Mouse (Mus musculus) liver, postnatal 0 days (tissue): Measurements from ENCODE around the gene Shroom3. TPM values are rescaled to one million over a fixed set of nuclear protein-coding genes. Genes with fewer than 3 reads are reported as not detected.

Experiments used
- ATAC-seq: fragments of 200-750 bp; cut with Nextera tagmentation; 2 replicates; pipeline ENCODE4 v1.8.0; 2017; ENCODE audit warnings: mild to moderate bottlenecking, moderate library complexity
- DNase-seq: peaks from one replicate; pipeline ENCODE4 v3.0.0-alpha.2; 2016
- H3K27ac ChIP-seq: fragments of 300-500 bp; sonication (generic); 2 replicates; pipeline ENCODE4 v1.5.1; 2014; ENCODE audit warnings: antibody characterized with exemption, moderate library complexity, mild to moderate bottlenecking, low read depth
- H3K27me3 ChIP-seq: fragments of 300-500 bp; sonication (generic); 2 replicates; pipeline ENCODE4 v1.6.1; 2014; ENCODE audit warnings: low read length, control low read depth, mixed read lengths; ENCODE audit not compliant: insufficient read depth
- H3K36me3 ChIP-seq: fragments of 300-500 bp; sonication (generic); replicated peaks from 2 replicates; pipeline ENCODE4 v1.6.1; 2014; ENCODE audit warnings: mild to moderate bottlenecking, control low read depth, low read length, moderate library complexity, mixed read lengths; ENCODE audit not compliant: insufficient read depth
- H3K4me1 ChIP-seq: fragments of 300-500 bp; sonication (generic); 2 replicates; pipeline ENCODE4 v1.6.1; 2014; ENCODE audit warnings: antibody characterized with exemption, mild to moderate bottlenecking, control low read depth; ENCODE audit not compliant: insufficient read depth
- H3K4me2 ChIP-seq: fragments of 300-500 bp; sonication (generic); 2 replicates; pipeline ENCODE4 v1.6.1; 2014; ENCODE audit warnings: low read depth, mild to moderate bottlenecking, low read length, moderate library complexity, mixed read lengths
- H3K4me3 ChIP-seq: fragments of 300-500 bp; sonication (generic); 2 replicates; pipeline ENCODE4 v1.5.1; 2014; ENCODE audit warnings: low read depth, low read length
- H3K9ac ChIP-seq: fragments of 300-500 bp; sonication (generic); replicated peaks from 2 replicates; pipeline ENCODE4 v1.6.1; 2014; ENCODE audit warnings: mild to moderate bottlenecking, moderate library complexity
- H3K9me3 ChIP-seq: fragments of 300-500 bp; sonication (generic); 2 replicates; pipeline ENCODE4 v1.6.1; 2016; ENCODE audit warnings: mild to moderate bottlenecking, control low read depth, low read length, mixed read lengths
- CTCF ChIP-seq: sonication (generic); IDR thresholded peaks from 2 replicates; pipeline ENCODE4 v1.5.1; 2016; ENCODE audit warnings: antibody characterized with exemption, low read depth
- EP300 ChIP-seq: IDR thresholded peaks from 2 replicates; pipeline ENCODE4 v1.6.1; 2016; ENCODE audit warnings: antibody characterized with exemption, low read depth, mild to moderate bottlenecking
- WGBS: fragments of 180-500 bp; shearing (Covaris S2); extraction: QIAGEN DNeasy Blood & Tissue Kit; methylation state at CpG from one replicate; pipeline ENCODE4 v1.1.7; 2014; ENCODE audit not compliant: insufficient replicate concordance; 5-methylcytosine and 5-hydroxymethylcytosine counted together
- polyA plus RNA-seq: library from polyadenylated mRNA; unstranded; fragments of >200 nt; fragmentation: Nextera tagmentation; extraction: Ambion mirVana; gene quantifications from 2 replicates; pipeline ENCODE4 v1.2.1, GENCODE M21; 2015

The Shroom3 gene
- polyA plus RNA-seq, 1 experiment from 2014 or later: 0.96 TPM

DNA sequence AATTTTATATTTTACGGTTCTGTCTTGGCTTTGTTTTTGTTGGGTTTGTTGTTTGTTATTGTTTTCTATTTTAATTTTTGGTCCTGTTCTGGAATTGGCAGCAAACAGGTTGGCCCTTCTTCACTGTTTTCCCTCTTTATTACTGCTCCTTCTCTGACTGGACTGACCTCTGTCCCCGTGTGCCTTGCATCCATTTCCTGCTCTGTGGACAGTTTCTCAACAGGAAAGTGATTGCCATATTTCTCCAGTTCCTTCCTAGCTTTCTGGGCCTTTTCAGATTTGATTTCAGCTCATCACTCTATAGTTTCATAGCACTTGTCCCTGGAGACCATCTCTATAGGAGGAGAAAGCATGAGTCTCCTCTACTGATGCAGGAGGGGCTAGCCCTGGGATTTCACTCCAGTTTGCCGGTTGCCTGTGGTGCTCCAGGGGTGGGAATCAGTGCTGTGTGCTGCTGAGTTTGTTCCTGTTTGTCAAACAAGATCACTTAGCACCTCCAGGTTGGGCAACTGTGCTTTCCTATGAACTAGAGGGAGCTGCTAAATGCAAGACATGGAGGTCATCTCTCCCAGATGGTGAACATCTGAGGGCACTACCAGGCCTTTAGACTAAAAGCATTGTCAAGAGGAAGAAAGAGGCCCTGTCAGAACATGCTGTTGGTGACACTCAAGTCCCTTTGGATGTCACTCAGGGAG is 34.6 kb downstream of the Shroom3 start:
- Histone ChIP-seq H3K27me3 (no peaks in the 10 kb centered on the region), H3K36me3 (no peaks in the 10 kb centered on the region), H3K4me1 (peaks cover 12% of the 10 kb centered on the region), H3K9me3 (no peaks in the 10 kb centered on the region), H3K27ac (peak overlapping the region; percentile 48; the same call in 1 of the 2 replicates), H3K4me3 (no peak overlapping the region), H3K4me2 (no peak overlapping the region), H3K9ac (no peak overlapping the region)
- DNase-seq (no peak), ATAC-seq (no peak)
- 42% methylated on average over 3 of the region's 3 CpGs for WGBS
- TF ChIP-seq CTCF (no peak), EP300 (no peak)

DNA sequence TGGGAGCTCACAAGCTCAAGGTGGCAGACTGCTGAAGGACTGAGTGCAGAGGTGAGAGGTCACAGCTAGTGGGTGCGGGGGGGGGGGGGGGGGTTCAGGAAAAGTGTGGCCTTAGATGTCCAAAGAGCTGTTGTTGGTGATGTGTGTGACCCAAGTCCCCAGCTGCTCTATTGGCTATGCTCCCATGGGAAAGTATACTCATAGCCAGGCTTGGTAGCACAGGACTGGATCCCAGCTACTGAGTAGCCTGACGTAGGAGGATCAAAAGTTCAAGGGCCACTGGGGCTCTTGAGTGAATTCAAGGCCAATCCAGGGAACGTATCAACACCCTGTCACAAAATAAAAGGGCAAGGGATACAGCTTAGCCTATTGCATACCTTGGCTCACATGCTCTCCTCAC is 35.6 kb downstream of the Shroom3 start:
- H3K9ac ChIP-seq: no peak overlapping the region
- no peaks in the 10 kb centered on the region for H3K9me3 ChIP-seq
- H3K4me3 ChIP-seq: no peak overlapping the region
- WGBS: 78% methylated on average over 3 of the region's 3 CpGs
- no peak for TF ChIP-seq CTCF
- TF ChIP-seq EP300: no peak
- H3K36me3 ChIP-seq: no peaks in the 10 kb centered on the region
- no peak overlapping the region for H3K27ac ChIP-seq
- H3K4me1 ChIP-seq: peaks cover 12% of the 10 kb centered on the region
- DNase-seq (no peak), ATAC-seq (no peak)
- no peak overlapping the region for H3K4me2 ChIP-seq
- no peaks in the 10 kb centered on the region for H3K27me3 ChIP-seq

DNA sequence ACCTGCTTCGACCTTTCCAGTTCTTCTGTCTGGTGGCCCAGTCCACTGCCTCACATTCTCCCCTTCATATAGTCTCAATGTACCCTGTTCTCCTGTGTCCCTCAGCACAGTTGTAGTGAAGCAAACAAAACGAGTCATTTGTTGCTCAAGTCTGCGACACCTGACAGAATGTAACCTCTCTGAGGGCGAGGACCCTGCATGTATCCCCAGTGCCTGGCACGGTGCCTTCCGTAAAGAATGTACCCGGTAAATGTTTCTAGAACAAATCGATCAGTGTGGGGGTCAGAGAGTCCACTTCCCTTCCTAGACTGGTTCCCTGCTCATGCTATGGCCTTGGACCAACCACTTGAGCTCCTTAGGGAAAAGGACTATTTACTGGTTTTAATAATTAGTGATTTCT is 38.4 kb downstream of the Shroom3 start:
- no peaks in the 10 kb centered on the region for H3K36me3 ChIP-seq
- TF ChIP-seq CTCF (no peak), EP300 (peak; percentile 58; the same call in 1 of the 2 replicates)
- peaks cover 12% of the 10 kb centered on the region for H3K4me1 ChIP-seq
- ATAC-seq (peak; percentile 95), DNase-seq (peak; percentile 72)
- H3K4me2 ChIP-seq: no peak overlapping the region
- 77% methylated on average over 8 of the region's 8 CpGs for WGBS
- H3K27ac ChIP-seq: peak overlapping the region; percentile 72
- no peak overlapping the region for H3K9ac ChIP-seq
- H3K27me3 ChIP-seq: no peaks in the 10 kb centered on the region
- H3K9me3 ChIP-seq: no peaks in the 10 kb centered on the region
- H3K4me3 ChIP-seq: no peak overlapping the region

DNA sequence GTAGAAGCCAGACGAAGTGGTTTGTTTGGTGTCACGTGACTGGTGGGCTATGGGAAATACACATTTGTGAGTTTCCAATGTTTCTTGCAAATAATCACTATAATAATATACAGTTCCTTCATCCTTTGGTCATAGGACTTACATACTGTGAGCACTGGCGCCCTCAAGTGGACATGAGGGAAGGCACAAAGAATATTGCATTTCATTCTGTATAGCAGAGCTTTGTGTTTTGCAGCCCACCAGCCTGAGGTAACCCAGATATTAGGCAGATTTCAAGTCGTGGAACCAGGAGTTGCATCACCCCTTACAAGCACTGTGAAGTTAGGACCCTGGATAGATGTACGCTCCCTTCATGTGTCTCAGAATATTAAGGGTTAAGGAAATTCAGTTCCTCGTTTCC is 42.7 kb downstream of the Shroom3 start:
- no peak overlapping the region for H3K27ac ChIP-seq
- 24% methylated on average over 6 of the region's 6 CpGs for WGBS
- ATAC-seq (no peak), DNase-seq (peak; percentile 60)
- 0 out of 2 replicates have a peak, but pooled peaks cover 4% of the 10 kb centered on the region for H3K4me1 ChIP-seq
- no peaks in the 10 kb centered on the region for H3K9me3 ChIP-seq
- H3K27me3 ChIP-seq: no peaks in the 10 kb centered on the region
- H3K36me3 ChIP-seq: no peaks in the 10 kb centered on the region
- no peak overlapping the region for H3K4me2 ChIP-seq
- TF ChIP-seq EP300 (no peak), CTCF (peak; percentile 87)
- no peak overlapping the region for H3K4me3 ChIP-seq
- no peak overlapping the region for H3K9ac ChIP-seq

DNA sequence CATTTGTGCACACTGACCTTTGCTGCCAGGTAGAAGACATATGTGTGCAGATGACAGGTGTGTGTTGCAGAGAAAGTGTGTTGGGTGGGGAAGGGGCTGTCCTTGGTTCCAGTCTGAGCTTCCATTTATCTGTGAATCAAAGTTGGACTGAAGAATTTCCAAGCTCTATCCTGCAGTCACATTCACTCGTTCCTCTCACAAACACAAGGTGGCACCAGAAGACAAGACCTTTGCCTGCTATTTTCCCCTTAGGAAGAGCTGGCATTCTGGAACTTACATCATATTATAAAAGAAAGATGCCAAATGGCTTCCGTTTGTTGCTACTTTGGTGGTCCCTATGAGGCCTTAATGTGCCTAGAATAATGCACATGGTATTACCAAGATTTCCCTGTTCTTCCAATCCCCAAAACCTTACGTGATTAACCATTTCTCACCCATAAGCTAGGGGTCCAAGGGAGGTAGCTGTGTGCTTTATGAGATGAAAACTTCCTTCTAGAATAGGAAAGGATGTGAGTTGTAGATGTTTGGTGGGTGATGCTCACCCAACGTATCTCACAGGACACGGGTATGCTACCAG is 45.1 kb downstream of the Shroom3 start:
- DNase-seq (no peak), ATAC-seq (no peak)
- Histone ChIP-seq H3K9me3 (no peaks in the 10 kb centered on the region), H3K4me2 (no peak overlapping the region), H3K4me1 (0 out of 2 replicates have a peak, but pooled peaks cover 4% of the 10 kb centered on the region), H3K36me3 (no peaks in the 10 kb centered on the region), H3K4me3 (no peak overlapping the region), H3K9ac (no peak overlapping the region), H3K27ac (no peak overlapping the region), H3K27me3 (no peaks in the 10 kb centered on the region)
- peak; percentile 78 for TF ChIP-seq CTCF
- TF ChIP-seq EP300: no peak
- 43% methylated on average over 5 of the region's 5 CpGs for WGBS

DNA sequence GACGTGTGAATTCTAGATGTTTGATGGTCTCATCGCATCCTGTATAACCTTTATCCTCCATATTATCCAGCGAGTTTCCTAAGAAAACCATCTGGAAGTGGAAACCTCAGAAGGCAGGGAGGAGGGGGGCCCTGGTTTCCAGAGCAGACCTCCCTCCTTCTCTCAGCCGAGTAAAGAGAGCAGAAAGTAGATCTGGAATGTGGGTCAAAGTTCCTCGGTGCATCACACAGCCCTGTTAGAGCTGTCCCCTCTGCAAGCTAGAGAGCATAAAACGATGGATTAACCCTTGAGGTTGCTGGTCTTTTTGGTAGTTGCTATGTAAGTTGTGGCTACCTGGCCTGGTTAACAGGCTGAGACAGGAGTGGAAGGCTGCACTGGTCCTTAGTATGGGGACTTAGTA is 46.0 kb downstream of the Shroom3 start:
- no peak overlapping the region for H3K9ac ChIP-seq
- 58% methylated on average over 6 of the region's 6 CpGs for WGBS
- DNase-seq: no peak
- H3K9me3 ChIP-seq: no peaks in the 10 kb centered on the region
- no peaks in the 10 kb centered on the region for H3K36me3 ChIP-seq
- TF ChIP-seq CTCF: no peak
- no peak for TF ChIP-seq EP300
- ATAC-seq: no peak
- H3K4me2 ChIP-seq: no peak overlapping the region
- H3K4me3 ChIP-seq: no peak overlapping the region
- H3K27ac ChIP-seq: no peak overlapping the region
- H3K27me3 ChIP-seq: no peaks in the 10 kb centered on the region
- H3K4me1 ChIP-seq: 0 out of 2 replicates have a peak, but pooled peaks cover 4% of the 10 kb centered on the region
